Mouse (Mus musculus): Measurements from ENCODE around the gene Glt1d1. TPM values are rescaled to one million over a fixed set of nuclear protein-coding genes. Genes with fewer than 3 reads are reported as not detected.

Gene Glt1d1
- polyA plus RNA-seq, 1 experiment from 2014 or later: 1.5 TPM

- Histone ChIP-seq H3K9ac (ENCODE audit: low read length) (no peak overlapping the region), H3K4me1 (replicated peaks; ENCODE audit: control insufficient read depth, insufficient read depth, low read length) (peaks cover 10% of the 10 kb centered on the region; the same call in 1 of the 2 replicates), H3K27ac (ENCODE audit: low read depth, low read length) (no peak overlapping the region), H3K36me3 (ENCODE audit: control insufficient read depth, insufficient read depth, low read length) (no peaks in the 10 kb centered on the region), H3K4me3 (ENCODE audit: low read depth, low read length) (no peak overlapping the region), H3K4me2 (ENCODE audit: low read depth, low read length, severe bottlenecking) (no peak overlapping the region), H3K9me3 (ENCODE audit: control insufficient read depth, low read length) (no peaks in the 10 kb centered on the region), H3K27me3 (ENCODE audit: control insufficient read depth, insufficient read depth, low read length) (no peaks in the 10 kb centered on the region)
- no peak for ATAC-seq (replicated peaks; ENCODE audit: low FRiP score)
- WGBS: 73% methylated on average over 3 of the region's 3 CpGs
- no peak for DNase-seq (ENCODE audit: low spot score)
Observed at GRCm38 (mm10) chr5:127618834-127619233, 13.2 kb upstream of the Glt1d1 start.

DNA sequence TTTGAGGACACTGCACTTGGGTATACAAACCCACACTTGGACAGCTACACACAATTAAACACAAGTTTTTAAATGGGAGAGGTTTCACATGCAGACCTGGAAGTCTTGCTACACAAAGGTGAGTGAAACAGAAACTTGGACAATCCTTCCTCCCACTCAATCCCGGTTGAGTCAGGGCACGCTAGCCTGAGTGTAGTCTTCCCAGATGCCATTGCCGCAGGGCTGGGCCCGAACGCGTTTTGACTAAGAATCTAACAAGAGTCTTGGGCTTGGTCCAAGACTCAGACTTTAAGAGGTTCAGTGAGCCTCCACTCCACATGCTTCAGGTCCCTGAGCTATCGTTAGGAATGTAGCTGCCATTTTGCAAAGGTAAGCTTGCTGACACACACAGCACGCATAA is 11.7 kb upstream of the Glt1d1 start:
- no peak overlapping the region for H3K27ac ChIP-seq (ENCODE audit: low read depth, low read length)
- no peaks in the 10 kb centered on the region for H3K9me3 ChIP-seq (ENCODE audit: control insufficient read depth, low read length)

DNA sequence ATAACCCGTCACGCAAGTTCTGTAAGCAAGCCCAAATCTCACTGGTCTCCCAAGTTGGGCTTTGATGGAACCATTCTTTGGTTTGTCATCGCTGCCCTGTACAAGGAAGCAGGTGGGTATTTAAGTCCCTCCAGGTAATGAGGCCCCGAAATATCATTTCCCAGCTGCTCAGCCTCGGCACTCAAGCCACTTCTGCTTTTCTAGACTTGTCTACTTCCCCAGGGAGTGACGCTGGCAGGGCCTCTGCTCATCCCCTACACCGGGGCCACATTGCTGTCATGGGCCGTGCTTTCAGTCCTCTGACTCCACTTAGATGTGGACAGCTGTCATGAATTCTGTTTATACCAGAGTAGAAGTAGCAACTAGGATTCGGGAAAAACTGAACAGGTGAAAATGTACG is 11.0 kb upstream of the Glt1d1 start:
- Histone ChIP-seq H3K4me3 (ENCODE audit: low read depth, low read length) (no peak overlapping the region), H3K27me3 (ENCODE audit: control insufficient read depth, insufficient read depth, low read length) (no peaks in the 10 kb centered on the region), H3K27ac (ENCODE audit: low read depth, low read length) (no peak overlapping the region), H3K9ac (ENCODE audit: low read length) (no peak overlapping the region), H3K36me3 (ENCODE audit: control insufficient read depth, insufficient read depth, low read length) (no peaks in the 10 kb centered on the region), H3K4me2 (ENCODE audit: low read depth, low read length, severe bottlenecking) (no peak overlapping the region), H3K4me1 (replicated peaks; ENCODE audit: control insufficient read depth, insufficient read depth, low read length) (peaks cover under 1% of the 10 kb centered on the region; the same call in 1 of the 2 replicates), H3K9me3 (ENCODE audit: control insufficient read depth, low read length) (no peaks in the 10 kb centered on the region)
- ATAC-seq (replicated peaks; ENCODE audit: low FRiP score): no peak
- WGBS: 87% methylated on average over 10 of the region's 10 CpGs
- no peak for DNase-seq (ENCODE audit: low spot score)

More for the DNA sequence above, 11.7 kb upstream of the Glt1d1 start:
- Histone ChIP-seq H3K4me1 (replicated peaks; ENCODE audit: control insufficient read depth, insufficient read depth, low read length) (peaks cover 8% of the 10 kb centered on the region; the same call in 1 of the 2 replicates), H3K27me3 (ENCODE audit: control insufficient read depth, insufficient read depth, low read length) (no peaks in the 10 kb centered on the region), H3K4me3 (ENCODE audit: low read depth, low read length) (no peak overlapping the region), H3K4me2 (ENCODE audit: low read depth, low read length, severe bottlenecking) (no peak overlapping the region), H3K36me3 (ENCODE audit: control insufficient read depth, insufficient read depth, low read length) (no peaks in the 10 kb centered on the region), H3K9ac (ENCODE audit: low read length) (no peak overlapping the region)
- DNase-seq (ENCODE audit: low spot score) (no peak), ATAC-seq (replicated peaks; ENCODE audit: low FRiP score) (no peak)
- 83% methylated on average over 8 of the region's 8 CpGs for WGBS

- no peak overlapping the region for H3K27ac ChIP-seq (ENCODE audit: low read depth, low read length)
- H3K9ac ChIP-seq (ENCODE audit: low read length): no peak overlapping the region
- H3K9me3 ChIP-seq (ENCODE audit: control insufficient read depth, low read length): no peaks in the 10 kb centered on the region
- DNase-seq (ENCODE audit: low spot score) (no peak), ATAC-seq (replicated peaks; ENCODE audit: low FRiP score) (no peak)
- H3K27me3 ChIP-seq (ENCODE audit: control insufficient read depth, insufficient read depth, low read length): no peaks in the 10 kb centered on the region
- H3K4me2 ChIP-seq (ENCODE audit: low read depth, low read length, severe bottlenecking): no peak overlapping the region
- H3K36me3 ChIP-seq (ENCODE audit: control insufficient read depth, insufficient read depth, low read length): no peaks in the 10 kb centered on the region
- H3K4me1 ChIP-seq (replicated peaks; ENCODE audit: control insufficient read depth, insufficient read depth, low read length): no peaks in the 10 kb centered on the region
- WGBS: 87% methylated on average over 10 of the region's 10 CpGs
- no peak overlapping the region for H3K4me3 ChIP-seq (ENCODE audit: low read depth, low read length)
Observed at GRCm38 (mm10) chr5:127624427-127625213, 7.4 kb upstream of the Glt1d1 start.

GRCm38 (mm10) chr5:127627242-127627641 is 4.8 kb upstream of the Glt1d1 start:
- Histone ChIP-seq H3K9me3 (ENCODE audit: control insufficient read depth, low read length) (no peaks in the 10 kb centered on the region), H3K27ac (ENCODE audit: low read depth, low read length) (no peak overlapping the region), H3K9ac (ENCODE audit: low read length) (no peak overlapping the region), H3K27me3 (ENCODE audit: control insufficient read depth, insufficient read depth, low read length) (no peaks in the 10 kb centered on the region; the same call in 1 of the 2 replicates), H3K4me1 (replicated peaks; ENCODE audit: control insufficient read depth, insufficient read depth, low read length) (no peaks in the 10 kb centered on the region), H3K36me3 (ENCODE audit: control insufficient read depth, insufficient read depth, low read length) (no peaks in the 10 kb centered on the region), H3K4me2 (ENCODE audit: low read depth, low read length, severe bottlenecking) (no peak overlapping the region), H3K4me3 (ENCODE audit: low read depth, low read length) (no peak overlapping the region)
- DNase-seq (ENCODE audit: low spot score) (no peak), ATAC-seq (replicated peaks; ENCODE audit: low FRiP score) (no peak)
- 88% methylated on average over 12 of the region's 12 CpGs for WGBS

GRCm38 (mm10) chr5:127631671-127632070 is 391 bp upstream of the Glt1d1 start:
- Histone ChIP-seq H3K4me2 (ENCODE audit: low read depth, low read length, severe bottlenecking) (peak overlapping the region; percentile 98), H3K27ac (ENCODE audit: low read depth, low read length) (no peak overlapping the region), H3K36me3 (ENCODE audit: control insufficient read depth, insufficient read depth, low read length) (no peaks in the 10 kb centered on the region), H3K4me3 (ENCODE audit: low read depth, low read length) (peak overlapping the region; percentile 58), H3K9ac (ENCODE audit: low read length) (peak overlapping the region; percentile 86; the same call in 1 of the 2 replicates), H3K4me1 (replicated peaks; ENCODE audit: control insufficient read depth, insufficient read depth, low read length) (no peaks in the 10 kb centered on the region; the same call in 1 of the 2 replicates), H3K9me3 (ENCODE audit: control insufficient read depth, low read length) (no peaks in the 10 kb centered on the region), H3K27me3 (ENCODE audit: control insufficient read depth, insufficient read depth, low read length) (no peaks in the 10 kb centered on the region; the same call in 1 of the 2 replicates)
- no peak for DNase-seq (ENCODE audit: low spot score)
- WGBS: 15% methylated on average over 5 of the region's 5 CpGs
- peak; percentile 69 for ATAC-seq (replicated peaks; ENCODE audit: low FRiP score)

DNA sequence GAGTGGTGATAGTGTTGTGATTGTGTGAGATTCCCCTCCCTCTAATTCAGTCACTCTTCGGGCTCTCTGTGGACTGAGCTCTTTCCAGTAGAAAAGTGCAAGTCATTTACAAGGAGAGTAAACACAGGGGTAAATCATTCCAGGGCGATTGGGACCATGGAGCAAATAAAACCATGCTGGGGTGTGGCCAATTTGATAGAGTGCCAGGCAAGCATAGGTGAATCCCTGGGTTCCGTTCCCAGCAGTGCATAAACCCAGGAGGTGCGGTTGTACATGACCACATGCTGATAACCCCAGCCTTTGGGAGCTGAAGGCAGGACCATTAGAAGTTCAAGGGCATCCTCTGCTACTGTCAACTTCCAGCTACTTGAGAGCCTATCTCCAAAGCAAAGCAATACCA is 1.1 kb downstream of the Glt1d1 start:
- WGBS: 40% methylated on average over 4 of the region's 4 CpGs
- no peak overlapping the region for H3K9ac ChIP-seq (ENCODE audit: low read length)
- no peaks in the 10 kb centered on the region for H3K36me3 ChIP-seq (ENCODE audit: control insufficient read depth, insufficient read depth, low read length)
- H3K4me1 ChIP-seq (replicated peaks; ENCODE audit: control insufficient read depth, insufficient read depth, low read length): no peaks in the 10 kb centered on the region; the same call in 1 of the 2 replicates
- DNase-seq (ENCODE audit: low spot score): no peak
- no peak overlapping the region for H3K27ac ChIP-seq (ENCODE audit: low read depth, low read length)
- H3K27me3 ChIP-seq (ENCODE audit: control insufficient read depth, insufficient read depth, low read length): no peaks in the 10 kb centered on the region; the same call in 1 of the 2 replicates
- H3K9me3 ChIP-seq (ENCODE audit: control insufficient read depth, low read length): no peaks in the 10 kb centered on the region
- H3K4me3 ChIP-seq (ENCODE audit: low read depth, low read length): peak overlapping the region; percentile 58
- peak overlapping the region; percentile 98 for H3K4me2 ChIP-seq (ENCODE audit: low read depth, low read length, severe bottlenecking)
- no peak for ATAC-seq (replicated peaks; ENCODE audit: low FRiP score)

DNA sequence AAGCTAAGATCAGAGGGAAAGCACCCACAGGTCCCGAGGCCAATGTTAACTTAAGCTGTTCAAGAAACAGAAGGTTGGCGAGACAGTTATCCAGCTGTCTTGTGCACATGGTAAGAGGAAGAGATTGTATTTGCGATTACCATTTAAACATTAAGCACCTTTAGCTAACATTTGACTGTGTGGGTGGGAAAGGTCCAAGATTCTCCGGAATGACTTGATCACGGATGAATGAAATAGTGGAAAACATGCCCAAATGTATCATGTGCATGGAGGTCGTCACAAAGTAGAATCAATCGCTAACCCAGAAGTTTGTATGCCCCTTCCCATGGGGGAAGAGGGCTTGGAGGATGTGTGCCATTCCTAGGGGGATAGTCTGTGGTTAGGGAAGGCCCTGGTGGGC is 1.6 kb downstream of the Glt1d1 start:
- ATAC-seq (replicated peaks; ENCODE audit: low FRiP score) (no peak), DNase-seq (ENCODE audit: low spot score) (no peak)
- H3K36me3 ChIP-seq (ENCODE audit: control insufficient read depth, insufficient read depth, low read length): no peaks in the 10 kb centered on the region
- WGBS: 92% methylated on average over 7 of the region's 7 CpGs
- no peaks in the 10 kb centered on the region; the same call in 1 of the 2 replicates for H3K27me3 ChIP-seq (ENCODE audit: control insufficient read depth, insufficient read depth, low read length)
- no peak overlapping the region for H3K4me2 ChIP-seq (ENCODE audit: low read depth, low read length, severe bottlenecking)
- H3K9me3 ChIP-seq (ENCODE audit: control insufficient read depth, low read length): no peaks in the 10 kb centered on the region
- no peak overlapping the region for H3K9ac ChIP-seq (ENCODE audit: low read length)
- no peaks in the 10 kb centered on the region; the same call in 1 of the 2 replicates for H3K4me1 ChIP-seq (replicated peaks; ENCODE audit: control insufficient read depth, insufficient read depth, low read length)
- H3K27ac ChIP-seq (ENCODE audit: low read depth, low read length): no peak overlapping the region
- H3K4me3 ChIP-seq (ENCODE audit: low read depth, low read length): no peak overlapping the region

- no peaks in the 10 kb centered on the region for H3K36me3 ChIP-seq (ENCODE audit: control insufficient read depth, insufficient read depth, low read length)
- no peaks in the 10 kb centered on the region for H3K27me3 ChIP-seq (ENCODE audit: control insufficient read depth, insufficient read depth, low read length)
- H3K27ac ChIP-seq (ENCODE audit: low read depth, low read length): no peak overlapping the region
- no peak overlapping the region for H3K9ac ChIP-seq (ENCODE audit: low read length)
- no peak overlapping the region for H3K4me2 ChIP-seq (ENCODE audit: low read depth, low read length, severe bottlenecking)
- H3K9me3 ChIP-seq (ENCODE audit: control insufficient read depth, low read length): peaks cover 4% of the 10 kb centered on the region; the same call in 1 of the 2 replicates
- DNase-seq (ENCODE audit: low spot score) (no peak), ATAC-seq (replicated peaks; ENCODE audit: low FRiP score) (no peak)
- WGBS: 80% methylated on average over 4 of the region's 4 CpGs
- no peaks in the 10 kb centered on the region; the same call in 1 of the 2 replicates for H3K4me1 ChIP-seq (replicated peaks; ENCODE audit: control insufficient read depth, insufficient read depth, low read length)
- no peak overlapping the region for H3K4me3 ChIP-seq (ENCODE audit: low read depth, low read length)
Observed at GRCm38 (mm10) chr5:127637622-127638021, 5.6 kb downstream of the Glt1d1 start.

All from forebrain, embryonic 11.5 days (tissue).